Mouse (Mus musculus) left cerebral cortex, postnatal 36 days (tissue): ENCODE data around the gene P2ry10. TPM values are rescaled to one million over a fixed set of nuclear protein-coding genes. Genes with fewer than 3 reads are reported as not detected.

Experiments
- total RNA-seq, 2 experiments: library from RNA; stranded (reverse); gene quantifications; 2 replicates each; pipeline ENCODE4 v1.2.3; 2021

Gene P2ry10
- total RNA-seq, 2 experiments from 2014 or later, result not detected

Other genes starting within 250 kb of the P2ry10 start
- not detected for gene Rtl3, start 247.8 kb upstream of the P2ry10 start, total RNA-seq
- under 1 TPM; 0.76 to 0.77 TPM for gene Lpar4, start 167.9 kb upstream of the P2ry10 start, total RNA-seq
- gene P2ry10b, start 60.4 kb downstream of the P2ry10 start, total RNA-seq, result under 1 TPM; 0.30 to 0.79 TPM
- gene Gpr174, start 167.4 kb downstream of the P2ry10 start, total RNA-seq, result not detected